Mouse (Mus musculus) induced T-regulatory cell, adult 2 months (primary cell): ENCODE data around the gene Shisal1.

Experiments
- DNase-seq: peaks from one replicate; pipeline ENCODE4 v3.0.0-alpha.2; 2012; ENCODE audit warnings: low read depth

The Shisal1 gene

DNA sequence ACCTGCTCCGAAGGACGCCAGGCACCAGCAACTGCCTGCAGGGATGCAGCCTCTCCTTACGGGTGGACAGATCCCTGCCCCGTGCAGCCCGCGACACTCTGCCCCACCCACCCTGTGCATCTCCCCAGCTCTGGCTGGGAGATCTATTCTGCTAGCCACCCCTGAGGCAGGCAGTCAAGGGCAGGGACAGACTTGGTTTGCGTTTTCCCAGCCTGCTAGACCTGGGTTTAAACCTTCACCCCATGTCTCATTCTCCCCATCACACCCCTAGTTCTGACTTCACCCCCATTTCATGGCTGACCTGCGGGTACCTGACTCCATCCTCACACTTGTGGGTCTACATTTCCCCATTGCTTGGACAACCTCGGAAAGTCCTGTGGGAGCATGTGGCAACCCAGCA lies at the start of gene Shisal1:
Gene Shisal1, minus strand, starts transcription at position 101 of the 400 bp plus-strand sequence.
- no peak for DNase-seq

DNA sequence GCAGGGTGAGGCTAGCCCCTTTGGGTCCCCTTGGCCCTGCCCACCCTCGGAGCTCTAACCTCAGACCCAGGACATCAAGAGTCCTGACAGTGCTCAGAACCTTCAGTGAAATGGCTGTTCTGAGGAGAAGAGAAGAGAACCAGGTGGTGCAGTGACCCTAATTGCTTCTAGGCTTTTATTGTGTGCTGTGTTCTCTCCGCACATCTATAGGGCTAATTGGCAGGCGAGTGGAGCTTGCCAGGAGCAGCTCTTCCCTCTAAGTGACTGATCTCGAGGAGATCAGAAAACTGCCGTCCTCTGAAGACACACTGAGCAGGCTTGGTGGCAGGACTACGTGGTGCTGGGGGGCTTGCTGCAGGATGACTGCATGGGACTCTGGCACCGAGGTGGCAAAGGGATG lies 43.6 kb upstream of the Shisal1 start:
- DNase-seq = no peak

DNA sequence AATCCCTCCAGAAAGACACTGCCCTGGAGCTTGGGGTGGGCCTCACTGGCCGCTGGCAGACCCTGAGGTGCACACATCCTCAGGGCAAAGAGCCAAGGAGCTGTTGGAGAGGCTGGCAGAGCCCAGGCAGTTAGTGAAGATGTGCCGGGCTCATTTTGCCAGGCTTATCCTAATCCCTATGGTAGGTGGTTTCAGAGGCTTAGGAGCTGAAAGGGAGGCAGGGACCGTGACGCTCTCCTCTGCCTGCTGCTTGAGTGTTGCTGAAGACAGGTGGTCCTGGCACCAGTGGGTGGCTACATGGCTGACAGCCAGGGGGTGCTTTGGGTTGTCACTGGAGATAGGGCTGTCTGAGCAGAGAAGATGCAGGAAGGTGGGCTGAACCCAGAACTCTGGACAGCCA lies 37.4 kb upstream of the Shisal1 start:
- DNase-seq = no peak

DNA sequence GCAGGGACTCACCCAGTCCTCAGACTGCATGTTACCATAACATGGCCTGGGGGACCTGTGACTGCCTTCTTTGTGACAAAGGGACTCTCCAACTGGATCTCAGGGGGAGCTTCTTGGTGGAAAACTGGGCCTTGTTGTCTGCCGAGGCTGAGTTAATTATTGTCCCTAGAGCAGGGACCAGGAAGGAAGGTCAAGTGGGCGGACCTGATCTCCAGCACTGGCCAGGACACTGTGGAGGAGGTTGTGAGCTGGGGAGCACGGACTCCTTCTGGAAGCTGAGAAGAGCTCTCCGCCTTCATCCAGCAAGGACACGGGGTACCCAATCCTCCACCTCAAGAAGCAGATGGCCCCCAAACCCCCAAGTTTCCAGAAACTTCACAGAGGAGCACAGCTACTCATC lies 36.7 kb upstream of the Shisal1 start:
- no peak for DNase-seq

DNA sequence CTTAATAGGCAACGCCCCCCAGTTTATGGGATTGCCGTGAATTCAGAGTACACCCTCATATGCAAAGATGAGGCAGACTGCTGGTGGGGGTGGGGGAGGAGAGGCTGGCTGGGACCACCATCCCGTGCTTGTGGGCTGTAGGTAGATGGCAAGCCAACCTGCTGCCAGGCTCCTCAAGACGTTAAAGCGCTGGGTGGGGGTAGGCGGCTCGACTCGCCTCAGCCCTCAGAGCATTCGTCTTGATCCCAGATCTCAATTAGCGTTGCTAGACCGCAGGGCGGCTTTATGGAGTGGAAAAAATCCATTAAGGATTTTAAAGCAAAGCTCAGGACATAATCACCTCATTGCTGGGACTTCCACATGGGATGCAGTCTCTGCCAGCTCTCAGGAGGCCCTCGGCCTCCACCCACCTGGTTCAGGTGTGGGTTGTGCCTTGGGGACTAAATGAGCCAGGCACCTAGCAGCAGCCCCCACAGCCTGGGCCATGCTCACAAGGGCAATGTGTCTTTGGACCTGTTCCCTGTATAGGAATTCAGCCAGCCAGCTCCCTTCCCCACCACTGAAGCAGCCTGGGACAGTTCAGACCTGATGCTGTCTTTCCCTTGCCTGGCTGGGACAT lies 34.5 kb upstream of the Shisal1 start:
- DNase-seq = no peak

DNA sequence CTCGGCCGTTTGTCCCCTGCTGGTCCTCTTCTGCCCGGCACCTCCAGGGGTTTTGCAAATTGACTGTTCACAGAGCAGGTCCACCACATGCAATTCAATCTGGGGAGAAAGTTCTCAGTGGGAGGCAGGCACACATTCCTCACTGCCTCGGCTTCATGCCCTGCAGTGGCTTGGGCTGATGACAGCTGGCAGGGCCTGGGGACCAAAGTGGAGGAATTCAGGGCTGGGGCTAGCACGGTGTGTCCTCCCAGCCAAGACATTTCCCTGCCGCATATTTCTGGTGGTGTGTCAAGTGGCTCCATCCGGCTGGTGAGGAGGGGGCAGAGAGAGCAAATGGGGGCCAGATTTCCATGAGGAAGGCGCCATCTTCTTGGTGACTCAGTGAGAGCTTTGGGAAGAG lies 22.5 kb upstream of the Shisal1 start:
- no peak for DNase-seq

DNA sequence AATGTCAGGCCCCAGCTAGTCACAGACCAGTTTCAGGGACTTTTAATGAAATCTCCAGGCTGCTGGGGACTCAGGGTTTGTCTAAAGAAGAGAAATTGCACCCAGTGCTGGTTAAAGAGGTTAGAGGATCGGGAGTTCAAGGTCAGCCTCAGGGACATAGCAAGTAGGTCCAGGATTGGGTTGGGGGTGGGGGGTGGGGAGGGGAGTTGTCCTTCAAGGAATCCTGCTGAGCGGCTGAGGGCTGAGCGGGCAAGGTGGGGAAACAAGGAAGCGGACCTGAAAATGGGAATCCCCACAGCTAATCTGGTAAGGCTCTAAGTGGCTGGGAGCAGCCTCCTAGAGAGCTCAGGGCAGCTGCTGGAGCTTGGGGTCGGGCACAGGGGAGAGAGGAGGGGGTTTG lies 20.9 kb upstream of the Shisal1 start:
- no peak for DNase-seq

DNA sequence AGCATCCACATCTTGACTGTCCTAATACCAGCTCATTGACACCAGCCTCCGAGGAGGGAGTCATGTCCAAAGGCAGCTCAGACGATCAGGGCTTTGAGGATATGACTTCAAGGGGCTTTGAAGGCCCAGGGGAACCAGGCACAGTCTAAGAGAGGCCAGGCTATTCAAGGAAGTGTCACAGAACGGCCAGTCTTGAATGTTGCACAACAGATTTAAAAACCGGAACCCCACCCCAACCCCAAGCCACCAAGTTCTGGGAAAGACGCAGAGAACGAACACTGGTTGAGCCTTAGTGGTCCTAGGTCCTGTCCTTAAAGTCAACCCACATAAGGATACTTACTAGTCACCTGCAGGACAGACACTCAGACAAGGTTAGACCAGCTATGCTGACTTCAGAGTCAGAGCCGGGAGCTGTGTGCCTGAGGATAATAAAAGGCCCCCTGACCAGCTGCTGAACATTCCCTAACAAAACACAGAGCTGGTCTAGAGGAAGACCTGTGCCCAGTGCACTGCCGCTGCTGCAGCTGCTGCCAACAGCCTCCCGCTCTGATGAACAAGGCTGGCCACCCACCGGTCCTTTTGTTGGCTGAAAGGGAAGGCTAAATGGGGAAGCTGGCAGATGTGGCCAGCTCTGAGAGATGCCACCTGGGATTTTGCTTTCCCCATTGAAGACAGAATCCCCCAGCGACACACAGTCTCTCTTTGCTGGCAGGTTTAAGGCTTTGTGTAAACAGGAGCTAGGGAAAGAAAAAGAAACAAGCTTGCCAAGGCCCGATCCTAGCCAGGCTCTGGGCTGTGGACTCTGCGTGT lies 19.8 kb upstream of the Shisal1 start:
- DNase-seq = no peak

DNA sequence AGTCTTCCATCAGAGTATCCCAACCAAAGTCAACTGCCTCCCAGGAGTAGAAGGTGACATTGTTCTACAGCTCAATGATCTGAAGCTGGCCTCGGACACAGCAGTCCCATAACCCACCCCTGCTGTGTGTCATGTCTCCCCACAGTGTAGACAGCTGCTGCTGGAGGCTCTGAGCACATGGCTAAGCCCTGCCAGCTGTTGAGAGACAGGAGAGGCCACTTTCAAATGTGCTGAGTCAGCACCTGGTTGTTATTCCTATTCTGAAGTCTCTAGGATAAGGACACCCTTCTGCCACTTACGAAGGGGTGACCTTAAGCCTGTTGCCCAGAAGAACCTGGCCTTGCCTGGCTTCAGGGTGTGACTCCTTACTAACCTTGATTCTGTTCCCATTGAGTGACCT lies 14.5 kb upstream of the Shisal1 start:
- DNase-seq = no peak

DNA sequence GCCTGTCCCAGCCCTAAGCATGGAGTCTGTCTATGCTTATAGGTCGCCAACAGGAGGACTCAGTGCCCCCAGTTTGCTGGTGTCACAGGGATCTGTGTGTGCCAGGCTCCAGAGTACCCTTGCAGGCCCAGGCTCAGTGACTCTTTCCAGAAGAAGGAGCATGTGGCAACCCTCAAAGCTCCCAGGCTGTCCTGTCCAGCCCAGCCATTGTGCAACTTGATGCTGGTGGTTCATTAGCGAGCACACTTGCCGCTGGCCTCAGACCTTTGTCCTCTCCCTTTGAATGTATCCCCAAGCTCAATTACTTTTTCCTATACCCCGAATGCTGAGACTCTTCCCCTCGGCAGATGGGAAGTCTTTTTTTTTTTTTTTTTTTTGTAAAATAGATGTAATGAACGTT lies 12.1 kb upstream of the Shisal1 start:
- DNase-seq = no peak

DNA sequence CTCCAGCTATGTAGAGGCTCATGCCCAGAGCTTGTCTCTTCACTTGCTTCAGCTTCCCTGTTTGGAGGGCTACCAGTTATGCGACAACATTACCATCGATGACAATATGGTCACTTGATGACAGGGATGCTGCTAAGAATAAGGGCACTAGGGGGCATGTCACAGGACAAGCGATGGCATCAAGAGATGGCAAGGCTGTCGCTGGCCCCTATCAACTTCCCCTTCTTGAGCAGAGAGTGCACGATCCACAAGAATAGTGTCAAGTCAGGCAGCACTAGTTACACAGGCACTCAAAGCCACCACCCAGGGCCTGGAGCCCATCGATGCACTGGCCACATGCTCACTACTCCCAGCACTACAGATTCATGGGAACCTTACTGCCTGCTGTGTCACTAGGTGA lies 8.4 kb upstream of the Shisal1 start:
- DNase-seq = no peak

DNA sequence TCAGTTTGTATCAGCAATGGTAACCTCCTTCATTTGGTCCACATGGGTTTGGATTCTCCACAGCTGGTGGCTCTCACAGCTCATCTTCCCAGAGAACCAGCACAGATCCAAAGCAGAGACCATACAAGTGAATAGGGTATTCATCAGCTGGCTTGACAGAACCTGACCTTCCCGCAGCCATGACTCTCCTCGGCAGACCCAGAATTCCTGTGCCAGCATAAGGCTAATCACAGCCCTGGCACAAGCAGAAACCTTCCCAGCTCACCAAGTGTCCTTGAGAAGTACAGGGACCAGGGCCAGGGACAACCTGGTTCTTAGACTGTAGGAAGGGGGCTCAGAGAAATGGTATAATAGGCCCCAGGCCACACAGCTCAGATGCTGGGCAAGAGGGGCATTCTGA lies 6.2 kb upstream of the Shisal1 start:
- DNase-seq = no peak

DNA sequence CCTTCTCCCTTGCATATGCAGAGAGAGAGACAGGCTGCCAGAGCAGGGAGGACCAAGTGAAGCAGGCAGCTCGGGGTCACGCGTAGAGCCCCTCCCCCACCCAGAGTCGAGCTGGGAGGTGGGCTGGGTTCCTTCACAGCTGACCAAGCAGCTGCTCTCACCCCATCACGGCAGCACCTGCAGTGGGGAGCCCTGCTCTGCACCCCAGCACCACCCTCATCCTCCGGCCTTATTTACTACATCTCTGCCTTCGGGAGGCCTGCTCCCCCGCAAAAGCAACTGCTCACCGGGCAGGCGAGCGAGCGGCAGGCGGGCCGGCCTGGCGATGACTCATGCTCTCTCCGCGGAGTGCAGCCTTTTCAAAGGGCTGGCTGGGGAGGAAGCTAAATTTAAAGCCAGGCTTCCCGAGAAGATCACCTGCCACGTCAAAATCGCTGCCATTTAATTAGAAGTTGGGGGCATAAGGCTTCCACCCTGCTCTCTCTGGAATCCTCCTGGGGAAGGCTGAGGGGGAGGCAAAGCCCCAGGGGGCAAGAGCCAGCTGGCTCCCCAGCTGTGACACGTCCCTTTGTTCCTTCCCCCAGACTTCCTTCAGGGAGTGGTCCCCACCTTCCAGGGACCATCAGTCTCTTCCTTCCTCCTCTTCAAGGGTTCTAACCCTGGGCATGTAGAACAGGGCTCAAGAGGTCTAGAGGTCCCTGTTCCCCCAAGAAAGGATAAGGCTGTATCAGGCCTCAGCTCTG lies 3.7 kb upstream of the Shisal1 start:
- no peak for DNase-seq

DNA sequence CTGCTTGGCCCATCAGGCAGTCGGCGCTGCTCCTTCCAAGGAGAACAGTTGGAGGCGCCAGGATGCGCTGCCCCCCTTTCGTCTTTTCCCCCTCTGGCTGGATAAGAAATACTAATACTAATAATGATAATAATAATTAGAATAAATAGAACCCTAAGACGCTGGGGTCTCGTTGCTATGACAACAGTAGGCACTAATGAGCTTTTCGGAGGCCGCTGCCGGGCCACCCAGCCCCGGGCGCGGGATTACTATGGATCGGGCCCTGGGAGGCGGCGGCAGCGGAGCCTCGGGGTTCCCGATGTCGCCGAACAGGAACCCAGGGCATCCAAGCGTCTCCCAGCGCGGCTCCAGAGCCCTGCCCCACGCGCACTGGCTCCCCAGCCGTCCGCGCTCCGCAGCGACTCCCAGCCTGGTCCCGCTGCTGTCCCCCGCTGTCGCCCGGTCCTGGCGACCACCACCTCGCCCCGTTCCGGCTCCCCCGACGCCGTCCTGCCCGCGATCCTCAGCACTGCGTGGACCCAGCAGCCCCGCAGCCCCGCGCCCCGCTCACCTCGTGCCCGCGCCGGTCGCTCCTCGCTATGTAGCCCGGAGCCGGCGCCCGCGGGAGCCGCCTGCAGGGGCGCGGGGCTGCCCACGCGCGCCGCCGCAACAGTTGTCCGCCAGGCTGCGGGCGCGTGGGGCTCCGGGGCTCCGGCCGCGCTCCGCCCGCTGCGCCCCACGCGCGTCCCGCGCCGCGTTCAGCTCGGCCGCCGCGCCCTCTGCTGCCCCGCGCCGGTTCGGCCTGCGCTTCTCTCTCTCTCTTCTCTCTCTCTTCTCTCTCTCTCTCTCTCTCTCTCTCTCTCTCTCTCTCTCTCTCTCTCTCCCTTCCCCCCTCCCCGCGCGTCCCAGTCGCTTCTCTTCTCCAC lies 833 bp downstream of the Shisal1 start:
- DNase-seq = no peak

DNA sequence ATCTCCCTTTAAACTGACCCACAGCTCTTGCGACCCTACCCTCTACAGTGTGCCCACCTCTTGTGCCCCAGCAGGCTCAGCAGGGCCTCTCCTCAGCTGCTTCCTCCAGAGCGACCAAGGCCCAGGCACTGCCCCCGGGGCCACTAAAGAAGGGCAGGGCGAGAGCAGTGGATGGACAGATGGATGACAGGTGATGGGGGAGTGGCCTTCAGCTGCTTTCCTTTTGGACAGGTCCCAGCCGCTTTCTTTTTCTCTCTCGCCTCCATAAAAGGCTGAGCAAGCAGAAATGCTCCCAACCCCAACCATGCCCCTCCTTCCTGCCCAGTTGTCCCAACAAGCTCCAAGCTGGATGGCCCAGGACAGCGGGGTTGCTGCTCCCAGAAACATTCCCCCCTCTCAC lies 2.7 kb downstream of the Shisal1 start:
- DNase-seq = no peak

DNA sequence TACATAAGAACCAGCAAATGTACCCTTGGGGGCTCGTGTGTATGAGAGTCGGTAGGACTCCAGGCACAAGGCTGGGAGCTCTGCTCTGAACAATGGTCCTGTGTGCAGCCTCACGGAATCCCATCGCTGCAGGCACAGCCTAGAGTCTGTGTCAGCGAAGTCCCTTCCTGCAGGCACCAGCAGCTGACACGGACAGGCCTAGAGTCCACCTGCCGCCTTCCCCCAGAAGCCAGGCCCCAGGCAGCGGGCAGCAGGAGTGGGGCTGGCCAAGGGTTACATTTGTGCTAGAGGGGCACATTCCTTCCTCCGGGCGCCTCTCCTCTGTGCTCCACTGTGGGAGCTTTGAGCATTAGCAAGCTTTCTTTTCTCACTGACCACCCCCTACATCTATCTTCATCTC lies 3.3 kb downstream of the Shisal1 start:
- no peak for DNase-seq

DNA sequence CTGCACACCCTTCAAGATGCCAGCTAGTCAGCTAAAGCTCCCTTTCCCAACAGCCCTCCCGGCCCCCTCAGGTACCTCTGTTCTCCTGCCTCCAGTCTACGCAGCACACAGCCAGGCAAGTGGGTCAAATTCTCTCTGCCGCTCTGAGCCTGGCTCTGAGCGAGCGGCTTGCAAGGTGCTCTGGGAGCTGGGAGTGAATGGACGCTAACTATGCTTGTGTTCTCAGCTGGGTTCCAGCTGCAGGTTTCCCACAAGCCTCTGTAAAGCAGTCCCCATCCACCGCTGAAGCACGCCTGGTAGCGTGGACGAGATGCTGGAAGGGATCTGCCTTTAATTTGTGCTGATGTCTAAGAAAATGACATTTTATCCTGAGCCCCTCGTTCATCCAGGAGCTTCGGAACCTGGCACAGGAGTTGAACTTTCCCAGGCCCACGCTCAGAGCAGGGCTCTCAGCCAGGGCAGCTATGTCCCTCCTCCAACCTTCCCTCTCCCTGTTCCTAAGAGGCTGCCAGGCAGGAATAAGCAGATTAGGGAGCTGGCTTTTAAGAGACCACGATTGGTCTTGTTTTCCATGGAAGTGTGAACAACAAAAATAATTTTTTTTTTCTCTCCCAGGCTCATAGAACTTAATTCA lies 5.1 kb downstream of the Shisal1 start:
- no peak for DNase-seq

DNA sequence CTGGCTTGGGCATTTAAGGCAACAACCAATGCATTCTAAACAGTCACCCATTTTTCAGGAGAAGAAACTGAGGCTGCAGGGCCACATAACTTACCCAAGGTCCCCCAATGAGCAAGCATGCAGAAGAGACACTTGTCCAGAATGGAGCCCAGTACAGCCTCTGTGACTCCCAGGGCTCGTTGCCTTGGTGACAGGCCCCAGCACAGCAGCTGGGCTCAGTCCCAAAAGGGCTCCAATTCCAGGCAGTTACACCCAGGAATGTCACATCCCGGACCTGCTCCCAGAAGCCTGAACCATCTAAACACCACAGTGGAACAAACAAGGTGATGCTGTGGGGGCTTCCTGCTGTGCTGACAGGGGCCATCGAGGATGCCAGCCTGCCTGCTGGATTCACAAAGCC lies 6.1 kb downstream of the Shisal1 start:
- no peak for DNase-seq

DNA sequence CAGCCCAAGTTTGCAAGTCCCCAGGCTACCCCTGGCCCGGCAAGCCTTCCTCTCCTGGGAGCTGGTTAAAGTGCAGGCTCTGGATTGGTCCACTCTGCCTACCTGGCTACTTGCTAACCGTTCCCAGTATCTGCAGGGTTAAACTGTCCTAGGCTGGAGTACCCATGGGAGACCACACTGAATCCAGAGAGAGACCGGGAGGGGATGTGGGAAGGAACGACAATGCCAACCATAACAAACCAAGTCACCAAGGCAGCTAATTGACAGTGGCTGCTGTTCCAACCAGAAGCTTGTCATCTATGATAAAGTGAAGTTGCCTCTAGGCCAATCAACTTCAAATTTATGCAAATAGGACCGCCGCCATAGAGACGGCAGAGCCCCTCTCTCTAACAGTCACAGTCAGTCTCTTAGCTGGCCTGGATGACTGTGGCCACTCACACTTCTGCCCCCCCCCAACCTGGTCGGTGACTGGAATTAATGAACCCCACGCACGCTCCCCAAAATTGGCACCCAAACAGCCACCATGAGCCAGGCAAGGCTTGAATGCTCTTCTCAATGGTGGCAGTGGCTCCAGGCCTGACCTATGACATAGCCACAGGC lies 13.2 kb downstream of the Shisal1 start:
- no peak for DNase-seq

DNA sequence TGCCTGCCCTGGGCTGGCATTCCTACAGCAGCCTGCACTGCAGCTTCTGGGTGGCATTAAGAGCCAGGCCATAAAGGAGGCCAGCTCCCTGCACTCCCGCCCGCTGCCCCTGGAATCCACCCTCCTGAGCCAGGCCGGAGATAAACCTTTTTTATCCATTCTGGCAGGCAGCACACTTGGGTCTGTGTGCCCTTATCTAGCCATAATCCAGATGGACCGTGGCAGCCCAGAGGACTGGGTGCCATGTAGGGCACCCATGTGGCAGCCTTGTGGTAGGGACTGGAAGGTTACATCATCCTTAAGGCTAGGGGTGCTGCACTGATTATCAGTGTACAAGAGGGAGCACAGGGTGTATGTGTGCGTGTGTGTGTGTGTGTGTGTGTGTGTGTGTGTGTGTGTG lies 16.4 kb downstream of the Shisal1 start:
- DNase-seq = no peak

DNA sequence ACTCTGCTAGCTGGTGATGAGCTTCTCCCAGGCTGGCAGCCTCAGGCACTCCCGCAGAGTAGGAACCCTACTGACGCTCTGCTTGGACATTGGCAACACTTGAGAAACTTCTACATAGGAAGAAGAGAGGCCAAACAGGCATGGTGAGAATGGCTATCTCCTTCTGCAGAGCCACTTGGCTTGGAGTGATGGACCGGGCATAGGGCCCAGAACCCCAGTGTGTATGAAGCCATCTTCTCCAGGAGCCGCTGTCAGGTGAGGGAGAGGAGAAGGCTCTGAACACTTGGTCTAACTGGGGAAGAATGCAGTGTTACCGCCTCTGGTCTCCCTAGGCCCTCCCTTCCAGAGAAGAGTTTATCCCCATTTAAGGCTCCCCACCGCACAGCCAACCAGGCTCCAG lies 19.3 kb downstream of the Shisal1 start:
- no peak for DNase-seq
